Mouse (Mus musculus) testis, adult 10 weeks (tissue): Measurements from ENCODE around the gene Kdm6b. TPM values are rescaled to one million over a fixed set of nuclear protein-coding genes. Genes with fewer than 3 reads are reported as not detected.

Source experiments
- polyA plus RNA-seq: library from polyadenylated mRNA; stranded (reverse); fragments of 350-450 nt; fragmentation: Illumina TruSeq; extraction: RNeasy Lipid Tissue Mini Kit (QIAGEN cat#74804); gene quantifications from one replicate; pipeline ENCODE4 v1.2.3, GENCODE M21; 2014; ENCODE audit warnings: low read depth, low replicate concordance

Kdm6b gene
- 0.98 TPM for polyA plus RNA-seq

GRCm38 (mm10) chr11:69413221-69414181, at the start of gene Kdm6b:
Gene Kdm6b (minus strand): TSS chr11:69413675.

GRCm38 (mm10) chr11:69398059-69398458, 15.4 kb downstream of the Kdm6b start, which contains the start of gene Tmem88:
Gene Tmem88 (minus strand): TSS chr11:69398234.

GRCm38 (mm10) chr11:69395235-69395633, 18.2 kb downstream of the Kdm6b start, which contains the start of the genes Naa38 and Cyb5d1:
Gene Naa38 (plus strand): TSS chr11:69395487.
Gene Cyb5d1 (minus strand): TSS chr11:69395631.

GRCm38 (mm10) chr11:69369215-69369989, 44.1 kb downstream of the Kdm6b start, which contains the start of gene Chd3:
Gene Chd3 (minus strand): TSS chr11:69369406.

Other genes with a start within 250 kb of the Kdm6b start
- not detected for gene Alox8, start 215.8 kb downstream of the Kdm6b start, polyA plus RNA-seq
- 0.06 TPM for gene Gucy2e, start 176.6 kb downstream of the Kdm6b start, polyA plus RNA-seq
- gene Cntrob, start 89.9 kb downstream of the Kdm6b start, polyA plus RNA-seq = 13.3 TPM
- 24.6 TPM for gene Trappc1, start 89.7 kb downstream of the Kdm6b start, polyA plus RNA-seq
- 4.8 TPM for gene Kcnab3, start 87.4 kb downstream of the Kdm6b start, polyA plus RNA-seq
- gene Rnf227, start 73.2 kb downstream of the Kdm6b start, polyA plus RNA-seq = 20.7 TPM
- 8.0 TPM for gene Chd3, start 44.3 kb downstream of the Kdm6b start, polyA plus RNA-seq
- 48.5 TPM for gene Naa38, start 18.2 kb downstream of the Kdm6b start, polyA plus RNA-seq
- gene Cyb5d1, start 18.0 kb downstream of the Kdm6b start, polyA plus RNA-seq = 33.5 TPM
- 0.13 TPM for gene Tmem88, start 15.4 kb downstream of the Kdm6b start, polyA plus RNA-seq
- gene Dnah2, start 135.4 kb upstream of the Kdm6b start, polyA plus RNA-seq = 10.4 TPM
- gene Efnb3, start 146.5 kb upstream of the Kdm6b start, polyA plus RNA-seq = 0.48 TPM
- 1.1 TPM for gene Wrap53, start 166.6 kb upstream of the Kdm6b start, polyA plus RNA-seq
- 2.5 TPM for gene Trp53, start 166.7 kb upstream of the Kdm6b start, polyA plus RNA-seq
- 23.7 TPM for gene Atp1b2, start 192.3 kb upstream of the Kdm6b start, polyA plus RNA-seq
- 2.6 TPM for gene Shbg, start 204.2 kb upstream of the Kdm6b start, polyA plus RNA-seq
- 6.7 TPM for gene Sat2, start 208.3 kb upstream of the Kdm6b start, polyA plus RNA-seq
- gene Fxr2, start 219.3 kb upstream of the Kdm6b start, polyA plus RNA-seq = 16.0 TPM
- not detected for gene Sox15, start 241.6 kb upstream of the Kdm6b start, polyA plus RNA-seq
- 8.7 TPM for gene Mpdu1, start 249.0 kb upstream of the Kdm6b start, polyA plus RNA-seq